7 mouse cellular contexts compared by ENCODE assay signal in genomic region chr2:127832103-127832832, GRCm38 (mm10). TPM values are rescaled to one million over a fixed set of nuclear protein-coding genes. Genes with fewer than 3 reads are reported as not detected.
DNase-seq lines count a peak whose midpoint lies in the region; ATAC-seq and TF ChIP-seq lines count a peak whose summit lies in the region.

No protein-coding gene starts in this region.

- peak; percentile 38 for ATAC-seq in CD4-positive, CD25-positive, alpha-beta regulatory T cell, adult 4 months
- 0 out of 2 replicates have a peak, but pooled peaks have one; percentile 42 for ATAC-seq in heart, embryonic 16.5 days (replicated peaks; ENCODE audit: extremely low read depth, insufficient read depth, low FRiP score)
- ATAC-seq in lung, embryonic 16.5 days (ENCODE audit: low read depth): peak; percentile 47
- ATAC-seq in stomach, postnatal 0 days (ENCODE audit: low FRiP score, low TSS enrichment): peak; percentile 61

- peak overlapping the region; percentile 80 for H3K9ac ChIP-seq in MEL (ENCODE audit: control insufficient read depth, low read depth, low read length, poor library complexity, severe bottlenecking)
- H3K9ac ChIP-seq in heart, embryonic 16.5 days (ENCODE audit: low read length): no peak overlapping the region
- H3K9ac ChIP-seq in lung, embryonic 16.5 days (ENCODE audit: low read length): peak overlapping the region; percentile 60
- no peak overlapping the region; the same call in 1 of the 2 replicates for H3K9ac ChIP-seq in stomach, postnatal 0 days (ENCODE audit: low read length)

- no peak for TF ChIP-seq CTCF in MEL (IDR thresholded peaks at IDR 0.05 in 2 of 3, conservative IDR thresholded peaks at IDR 0.05 in 1 of 3; ENCODE audit: control insufficient read depth in 1 of 3, insufficient read depth in 1 of 3, low read depth in 2 of 3, low read length in 3 of 3, poor library complexity in 1 of 3, severe bottlenecking in 1 of 3)
- no peak for TF ChIP-seq CTCF in stomach, postnatal 0 days (IDR thresholded peaks at IDR 0.05; ENCODE audit: low read depth)

- no peak for TF ChIP-seq RAD21 in MEL (IDR thresholded peaks at IDR 0.05; ENCODE audit: low read depth, low read length)

- no peaks in the 10 kb centered on the region for H3K9me3 ChIP-seq in MEL (replicated peaks; ENCODE audit: insufficient read depth, low read length)
- H3K9me3 ChIP-seq in heart, embryonic 16.5 days (replicated peaks; ENCODE audit: control insufficient read depth, low read length): no peaks in the 10 kb centered on the region
- no peaks in the 10 kb centered on the region for H3K9me3 ChIP-seq in lung, embryonic 16.5 days (ENCODE audit: control insufficient read depth, low read length)
- H3K9me3 ChIP-seq in stomach, postnatal 0 days (ENCODE audit: control insufficient read depth, low read length): no peaks in the 10 kb centered on the region

- H3K4me1 ChIP-seq in MEL (ENCODE audit: control insufficient read depth in 1 of 2, insufficient read depth in 2 of 2, low read length in 2 of 2): no peaks in the 10 kb centered on the region; a peak in 1 of 4 replicates
- peaks cover 8% of the 10 kb centered on the region; the same call in 1 of the 2 replicates for H3K4me1 ChIP-seq in heart, embryonic 16.5 days (ENCODE audit: control insufficient read depth, insufficient read depth, low read length)
- peaks cover 11% of the 10 kb centered on the region for H3K4me1 ChIP-seq in lung, embryonic 16.5 days (replicated peaks; ENCODE audit: control insufficient read depth, insufficient read depth, low read length)
- H3K4me1 ChIP-seq in stomach, postnatal 0 days (replicated peaks; ENCODE audit: control insufficient read depth, insufficient read depth): no peaks in the 10 kb centered on the region

- peaks cover 17% of the 10 kb centered on the region for H3K79me2 ChIP-seq in MEL (ENCODE audit: control insufficient read depth, insufficient read depth, low read length, poor library complexity)

- H3K36me3 ChIP-seq in MEL (ENCODE audit: control insufficient read depth in 1 of 2, insufficient read depth in 2 of 2, low read length in 2 of 2): peaks cover 7 to 15% of the 10 kb centered on the region in 2 experiments
- H3K36me3 ChIP-seq in heart, embryonic 16.5 days (ENCODE audit: control insufficient read depth, insufficient read depth): peaks cover under 1% of the 10 kb centered on the region; the same call in 1 of the 2 replicates
- peaks cover 1% of the 10 kb centered on the region for H3K36me3 ChIP-seq in lung, embryonic 16.5 days (ENCODE audit: control insufficient read depth, insufficient read depth, low read length)
- H3K36me3 ChIP-seq in stomach, postnatal 0 days (ENCODE audit: control insufficient read depth, insufficient read depth, low read length): peaks cover under 1% of the 10 kb centered on the region; the same call in 1 of the 2 replicates

- no peak for DNase-seq in MEL (ENCODE audit: low read depth, low spot score)
- DNase-seq in stomach, postnatal 0 days (ENCODE audit: low spot score): no peak
- DNase-seq in cerebellum, adult 18-20 months: no peak
- no peak for DNase-seq in layer of hippocampus, postnatal 10 days (ENCODE audit: low spot score in 2 of 2)

- H3K27me3 ChIP-seq in MEL (ENCODE audit: control insufficient read depth in 1 of 2, insufficient read depth in 2 of 2, low read length in 2 of 2): no peaks in the 10 kb centered on the region; a peak in 1 of 4 replicates
- H3K27me3 ChIP-seq in heart, embryonic 16.5 days (ENCODE audit: control insufficient read depth, insufficient read depth, low read length): peaks cover 8% of the 10 kb centered on the region
- peaks cover 2% of the 10 kb centered on the region; the same call in 1 of the 2 replicates for H3K27me3 ChIP-seq in lung, embryonic 16.5 days (ENCODE audit: control insufficient read depth, insufficient read depth, low read depth, low read length)
- no peaks in the 10 kb centered on the region; the same call in 1 of the 2 replicates for H3K27me3 ChIP-seq in stomach, postnatal 0 days (ENCODE audit: control insufficient read depth, insufficient read depth, low read length)

- TF ChIP-seq EP300 in MEL (IDR thresholded peaks at IDR 0.05; ENCODE audit: low read depth in 1 of 2, low read length in 2 of 2): peak in 1 of 2 experiments; percentile 40; a peak in 1 of 4 replicates
- TF ChIP-seq EP300 in stomach, postnatal 0 days (optimal IDR thresholded peaks at IDR 0.05): no peak

- no peak for TF ChIP-seq POLR2A in MEL (IDR thresholded peaks at IDR 0.05; ENCODE audit: control insufficient read depth in 1 of 2, insufficient read depth in 1 of 2, low read depth in 1 of 2, low read length in 2 of 2, poor library complexity in 1 of 2)

- peak overlapping the region; percentile 62 for H3K4me2 ChIP-seq in heart, embryonic 16.5 days (ENCODE audit: low read depth, low read length)
- H3K4me2 ChIP-seq in lung, embryonic 16.5 days (ENCODE audit: low read depth, low read length): peak overlapping the region; percentile 68
- H3K4me2 ChIP-seq in stomach, postnatal 0 days (replicated peaks; ENCODE audit: low read depth): peak overlapping the region; percentile 94

- H3K27ac ChIP-seq in MEL (ENCODE audit: control insufficient read depth, low read depth, low read length): peak overlapping the region; percentile 78
- no peak overlapping the region for H3K27ac ChIP-seq in heart, embryonic 16.5 days (ENCODE audit: low read length)
- H3K27ac ChIP-seq in lung, embryonic 16.5 days (ENCODE audit: low read length): peak overlapping the region; percentile 54
- no peak overlapping the region for H3K27ac ChIP-seq in stomach, postnatal 0 days (replicated peaks)

- 37% methylated on average over 11 of the region's 11 CpGs for WGBS in heart, embryonic 16.5 days
- WGBS in lung, embryonic 16.5 days: 28% methylated on average over 11 of the region's 11 CpGs
- 27% methylated on average over 11 of the region's 11 CpGs for WGBS in stomach, postnatal 0 days

- peak overlapping the region; percentile 88 to 100 for H3K4me3 ChIP-seq in MEL (ENCODE audit: control insufficient read depth in 1 of 2, insufficient read depth in 1 of 2, low read depth in 2 of 2, low read length in 2 of 2)
- H3K4me3 ChIP-seq in heart, embryonic 16.5 days (ENCODE audit: low read length): peak overlapping the region; percentile 68
- H3K4me3 ChIP-seq in lung, embryonic 16.5 days (ENCODE audit: low read length): peak overlapping the region; percentile 88
- H3K4me3 ChIP-seq in stomach, postnatal 0 days (ENCODE audit: low read depth, low read length): peak overlapping the region; percentile 74

TF ChIP-seq in MEL, 35 proteins besides CTCF, POLR2A, EP300 and RAD21 (continues in another document):
- TF ChIP-seq MEF2A (IDR thresholded peaks at IDR 0.05; ENCODE audit: extremely low read depth, insufficient replicate concordance, low read depth, low read length, poor library complexity, severe bottlenecking) (no peak), SIN3A (IDR thresholded peaks at IDR 0.05; ENCODE audit: low read length) (no peak), CHD1 (IDR thresholded peaks at IDR 0.05; ENCODE audit: low read depth, low read length) (no peak), NELFE (IDR thresholded peaks at IDR 0.05; ENCODE audit: low read depth, low read length) (no peak)

RNA-seq across cellular contexts. Expression of gene Bub1, which starts 0.6 kb away (rescaled TPM):
- 1 to 10 TPM in 1 of 2 experiments, under 1 TPM in 1; 0.83 to 5.0 TPM for polyA plus RNA-seq in CD4-positive, CD25-positive, alpha-beta regulatory T cell, adult 4 months (2017; shearing (Covaris generic))
- 34.6 and 43.2 TPM in 2 replicates for total RNA-seq in MEL (2012; rRNA removed)
- 100 to 1,000 TPM in 1 of 2 experiments, 10 to 100 TPM in 1; 57.2 to 618 TPM for polyA plus RNA-seq in MEL (2012; ENCODE audit: insufficient read depth in 1 of 2, insufficient read length in 2 of 2, low read depth in 1 of 2, low replicate concordance in 2 of 2, missing spikeins in 1 of 2)
- polyA plus RNA-seq in heart, embryonic 16.5 days (2015; fragmentation: Nextera tagmentation; extraction: Ambion mirVana): 39.0 and 42.9 TPM in 2 replicates
- 59.1 and 64.9 TPM in 2 replicates for polyA plus RNA-seq in lung, embryonic 16.5 days (2015; fragmentation: Nextera tagmentation; extraction: Ambion mirVana)
- polyA plus RNA-seq in stomach, postnatal 0 days (2015; fragmentation: Nextera tagmentation; extraction: Ambion mirVana): 5.3 and 6.5 TPM in 2 replicates
- total RNA-seq in layer of hippocampus, postnatal 10 days (2021): 1 to 10 TPM; 1.5 to 2.5 TPM

RNA-seq across cellular contexts. Expression of gene Acoxl, which starts 6.4 kb away (rescaled TPM):
- polyA plus RNA-seq in CD4-positive, CD25-positive, alpha-beta regulatory T cell, adult 4 months (2017; shearing (Covaris generic)): under 1 TPM; 0.19 to 0.79 TPM
- total RNA-seq in MEL (2012; rRNA removed): 0.29 and 0.31 TPM in 2 replicates
- polyA plus RNA-seq in MEL (2012; ENCODE audit: insufficient read depth in 1 of 2, insufficient read length in 2 of 2, low read depth in 1 of 2, low replicate concordance in 2 of 2, missing spikeins in 1 of 2): under 1 TPM in 1 of 2 experiments, not detected in 1; 0.39 TPM
- 0.11 and 0.21 TPM in 2 replicates for polyA plus RNA-seq in heart, embryonic 16.5 days (2015; fragmentation: Nextera tagmentation; extraction: Ambion mirVana)
- polyA plus RNA-seq in lung, embryonic 16.5 days (2015; fragmentation: Nextera tagmentation; extraction: Ambion mirVana): 0.25 and 0.60 TPM in 2 replicates
- 0.13 and 0.17 TPM in 2 replicates for polyA plus RNA-seq in stomach, postnatal 0 days (2015; fragmentation: Nextera tagmentation; extraction: Ambion mirVana)
- total RNA-seq in layer of hippocampus, postnatal 10 days (2021): under 1 TPM in 1 of 2 experiments, not detected in 1; 0.13 TPM

RNA-seq across cellular contexts. Expression of gene Mtln, which starts 40.0 kb away (rescaled TPM):
- 10 to 100 TPM; 28.9 to 40.0 TPM for polyA plus RNA-seq in CD4-positive, CD25-positive, alpha-beta regulatory T cell, adult 4 months (2017; shearing (Covaris generic))
- 37.5 and 44.2 TPM in 2 replicates for total RNA-seq in MEL (2012; rRNA removed)
- polyA plus RNA-seq in MEL (2012; ENCODE audit: insufficient read depth in 1 of 2, insufficient read length in 2 of 2, low read depth in 1 of 2, low replicate concordance in 2 of 2, missing spikeins in 1 of 2): 10 to 100 TPM in 1 of 2 experiments, not detected in 1; 29.8 TPM
- polyA plus RNA-seq in heart, embryonic 16.5 days (2015; fragmentation: Nextera tagmentation; extraction: Ambion mirVana): 34.0 and 39.0 TPM in 2 replicates
- 33.1 and 34.9 TPM in 2 replicates for polyA plus RNA-seq in lung, embryonic 16.5 days (2015; fragmentation: Nextera tagmentation; extraction: Ambion mirVana)
- polyA plus RNA-seq in stomach, postnatal 0 days (2015; fragmentation: Nextera tagmentation; extraction: Ambion mirVana): 60.2 and 66.5 TPM in 2 replicates
- total RNA-seq in layer of hippocampus, postnatal 10 days (2021): 10 to 100 TPM; 42.6 to 46.0 TPM

RNA-seq across cellular contexts. Expression of gene Nphp1, which starts 43.6 kb away (rescaled TPM):
- under 1 TPM in 1 of 2 experiments, not detected in 1; 0.27 TPM for polyA plus RNA-seq in CD4-positive, CD25-positive, alpha-beta regulatory T cell, adult 4 months (2017; shearing (Covaris generic))
- total RNA-seq in MEL (2012; rRNA removed): 16.9 and 19.1 TPM in 2 replicates
- polyA plus RNA-seq in MEL (2012; ENCODE audit: insufficient read depth in 1 of 2, insufficient read length in 2 of 2, low read depth in 1 of 2, low replicate concordance in 2 of 2, missing spikeins in 1 of 2): 10 to 100 TPM; 37.1 to 63.6 TPM
- 19.1 and 23.7 TPM in 2 replicates for polyA plus RNA-seq in heart, embryonic 16.5 days (2015; fragmentation: Nextera tagmentation; extraction: Ambion mirVana)
- 38.3 and 41.5 TPM in 2 replicates for polyA plus RNA-seq in lung, embryonic 16.5 days (2015; fragmentation: Nextera tagmentation; extraction: Ambion mirVana)
- polyA plus RNA-seq in stomach, postnatal 0 days (2015; fragmentation: Nextera tagmentation; extraction: Ambion mirVana): 56.9 and 70.0 TPM in 2 replicates
- total RNA-seq in layer of hippocampus, postnatal 10 days (2021): 10 to 100 TPM; 16.6 to 19.5 TPM

Comparison
In these comparisons a context has a peak if more than half of its experiments do, and no peak if none do; other contexts are left out.
1. H3K27ac ChIP-seq: peak in MEL (single experiment) and lung, embryonic 16.5 days (single experiment); none in heart, embryonic 16.5 days (single experiment) and stomach, postnatal 0 days (single experiment).
2. H3K9ac ChIP-seq: peak in MEL (single experiment) and lung, embryonic 16.5 days (single experiment); none in heart, embryonic 16.5 days (single experiment) and stomach, postnatal 0 days (single experiment).
3. Peak in every context shown above with its lines, with median percentiles within 50 percentile points of each other: ATAC-seq, H3K4me3 ChIP-seq and H3K4me2 ChIP-seq.